Mouse (Mus musculus) layer of hippocampus, postnatal 10 days (tissue): ENCODE measurements around the gene Cog7. TPM values are rescaled to one million over a fixed set of nuclear protein-coding genes. Genes with fewer than 3 reads are reported as not detected.

Experiments
- DNase-seq, 2 experiments: peaks; one replicate each; pipeline ENCODE4 v3.0.0; 2021; ENCODE audit warnings: low spot score in 2 of 2
- long read RNA-seq: library from polyadenylated mRNA; stranded (forward); transcript quantifications from one replicate; pipeline ENCODE4 v2.0.0, GENCODE M21; 2023
- total RNA-seq, 2 experiments: library from RNA; stranded (reverse); gene quantifications; 2 replicates each; pipeline ENCODE4 v1.2.3; 2021

Cog7 gene
- total RNA-seq, result 10 to 100 TPM; 33.7 to 34.6 TPM
- long read RNA-seq, transcript Cog7-201 (17 exons, 2,902 nt), result major isoform, 22 of 31 reads
- long read RNA-seq, partial matches to known transcripts, result 3 of 31 reads
- long read RNA-seq, other reads (novel, unspliced or antisense), result 6 of 31 reads

GRCm38 (mm10) chr7:121981307-121981871 is at the start of gene Cog7:
TSS of gene Cog7 (minus strand) at chr7:121981711.
- DNase-seq, result peak; percentile 94 to 95

- no peak for DNase-seq
These were observed 40.6 kb upstream of the Cog7 start for GRCm38 (mm10) chr7:122022131-122022530.

- DNase-seq, result peak; percentile 82 to 90
These were observed 39.3 kb upstream of the Cog7 start, which contains the start of gene Gga2 for GRCm38 (mm10) chr7:122020667-122021354. TSS of gene Gga2 (minus strand) at chr7:122021222.

GRCm38 (mm10) chr7:122020273-122020666 is 38.8 kb upstream of the Cog7 start:
- no peak for DNase-seq

- peak in 1 of 2 experiments; percentile 24 for DNase-seq
These were observed 37.5 kb upstream of the Cog7 start for GRCm38 (mm10) chr7:122018978-122019377.

GRCm38 (mm10) chr7:122018247-122018646 is 36.7 kb upstream of the Cog7 start:
- no peak for DNase-seq

GRCm38 (mm10) chr7:122015734-122016133 is 34.2 kb upstream of the Cog7 start:
- no peak for DNase-seq

GRCm38 (mm10) chr7:122015105-122015504 is 33.6 kb upstream of the Cog7 start:
- DNase-seq, result no peak

GRCm38 (mm10) chr7:122012949-122013348 is 31.4 kb upstream of the Cog7 start:
- no peak for DNase-seq

GRCm38 (mm10) chr7:122012370-122012769 is 30.9 kb upstream of the Cog7 start:
- DNase-seq, result no peak

GRCm38 (mm10) chr7:122000396-122000795 is 18.9 kb upstream of the Cog7 start:
- DNase-seq, result no peak

GRCm38 (mm10) chr7:121995961-121996360 is 14.4 kb upstream of the Cog7 start:
- no peak for DNase-seq

- DNase-seq, result peak; percentile 52 to 64
These were observed 6.5 kb downstream of the Cog7 start for GRCm38 (mm10) chr7:121975031-121975430.

GRCm38 (mm10) chr7:121971698-121972097 is 9.8 kb downstream of the Cog7 start:
- no peak for DNase-seq

- DNase-seq, result no peak
These were observed 11.3 kb downstream of the Cog7 start for GRCm38 (mm10) chr7:121970250-121970649.

GRCm38 (mm10) chr7:121968816-121969215 is 12.7 kb downstream of the Cog7 start:
- DNase-seq, result no peak

GRCm38 (mm10) chr7:121968242-121968641 is 13.3 kb downstream of the Cog7 start:
- no peak for DNase-seq

- no peak for DNase-seq
These were observed 15.3 kb downstream of the Cog7 start for GRCm38 (mm10) chr7:121966169-121966568.

- DNase-seq, result peak; percentile 31 to 66
These were observed 17.6 kb downstream of the Cog7 start for GRCm38 (mm10) chr7:121963883-121964398.

GRCm38 (mm10) chr7:121962571-121962959 is 18.9 kb downstream of the Cog7 start:
- no peak for DNase-seq

- DNase-seq, result no peak
These were observed 19.5 kb downstream of the Cog7 start for GRCm38 (mm10) chr7:121961913-121962570.

- DNase-seq, result no peak
These were observed 25.7 kb downstream of the Cog7 start for GRCm38 (mm10) chr7:121955802-121956201.
